Mouse (Mus musculus) layer of hippocampus, adult 18-20 months (tissue): Measurements from ENCODE around the gene Slc16a12. TPM values are rescaled to one million over a fixed set of nuclear protein-coding genes. Genes with fewer than 3 reads are reported as not detected.
A peak's percentile ranks its signal among the peaks of the same experiment; 100 is the strongest.
"Not testable (repeated sequence)": the region's sequence is repeated elsewhere in the genome, so short reads cannot be mapped to it uniquely, and the experiment has no call there.

ENCODE experiments used
- DNase-seq, 2 experiments: peaks; one replicate each; pipeline ENCODE4 v3.0.0; 2022; ENCODE audit warnings: low spot score in 2 of 2
- total RNA-seq, 2 experiments: library from RNA; stranded (reverse); gene quantifications; 2 replicates each; pipeline ENCODE4 v1.2.3; 2021

The Slc16a12 gene
- total RNA-seq, 2 experiments from 2014 or later = 1.1 to 1.6 TPM

GRCm38 (mm10) chr19:34678428-34678827 is 68.7 kb downstream of the Slc16a12 start:
- DNase-seq = no peak

GRCm38 (mm10) chr19:34673476-34673875 is 73.6 kb downstream of the Slc16a12 start:
- no peak for DNase-seq

- DNase-seq = peak in 1 of 2 experiments; percentile 82
Observed at GRCm38 (mm10) chr19:34666127-34666526, 81.0 kb downstream of the Slc16a12 start.

GRCm38 (mm10) chr19:34662740-34663139 is 84.3 kb downstream of the Slc16a12 start:
- DNase-seq = no peak

GRCm38 (mm10) chr19:34662067-34662507 is 85.0 kb downstream of the Slc16a12 start:
- peak; percentile 17 to 63 for DNase-seq

- no peak for DNase-seq
Observed at GRCm38 (mm10) chr19:34656511-34657298, 90.4 kb downstream of the Slc16a12 start.

GRCm38 (mm10) chr19:34655227-34655805 is 91.8 kb downstream of the Slc16a12 start:
- DNase-seq = no peak

GRCm38 (mm10) chr19:34650997-34651396 is 96.1 kb downstream of the Slc16a12 start:
- DNase-seq = no peak

GRCm38 (mm10) chr19:34650276-34650675 is 96.8 kb downstream of the Slc16a12 start:
- no peak for DNase-seq

- DNase-seq = not testable (repeated sequence)
Observed at GRCm38 (mm10) chr19:34647630-34648029, 99.5 kb downstream of the Slc16a12 start.

- no peak for DNase-seq
Observed at GRCm38 (mm10) chr19:34642616-34643015, 104.5 kb downstream of the Slc16a12 start.

GRCm38 (mm10) chr19:34640623-34641022 is 106.5 kb downstream of the Slc16a12 start, which contains the start of the genes Ifit1bl2 and Ifit1:
Ifit1bl2 (minus strand) TSS chr19:34640743.
Ifit1 (plus strand) TSS chr19:34640871.
- no peak for DNase-seq

GRCm38 (mm10) chr19:34636933-34637557 is 110.0 kb downstream of the Slc16a12 start:
- DNase-seq = peak; percentile 26 to 77

GRCm38 (mm10) chr19:34633484-34633883 is 113.6 kb downstream of the Slc16a12 start:
- no peak for DNase-seq

- DNase-seq = no peak
Observed at GRCm38 (mm10) chr19:34631487-34631886, 115.6 kb downstream of the Slc16a12 start.

GRCm38 (mm10) chr19:34627496-34627895 is 119.6 kb downstream of the Slc16a12 start:
- no peak for DNase-seq

GRCm38 (mm10) chr19:34624663-34625062 is 122.4 kb downstream of the Slc16a12 start:
- no peak for DNase-seq

GRCm38 (mm10) chr19:34623781-34624180 is 123.3 kb downstream of the Slc16a12 start:
- no peak for DNase-seq

GRCm38 (mm10) chr19:34620871-34621270 is 126.2 kb downstream of the Slc16a12 start:
- DNase-seq = no peak
